Mouse (Mus musculus): ENCODE results near the gene Kcnq5.

- TF ChIP-seq CTCF (IDR thresholded peaks at IDR 0.05 in 2 of 3, conservative IDR thresholded peaks at IDR 0.05 in 1 of 3; ENCODE audit: control insufficient read depth in 1 of 3, insufficient read depth in 1 of 3, low read depth in 2 of 3, low read length in 3 of 3, poor library complexity in 1 of 3, severe bottlenecking in 1 of 3) (no peak), EP300 (IDR thresholded peaks at IDR 0.05; ENCODE audit: low read depth in 1 of 2, low read length in 2 of 2) (no peak), POLR2AphosphoS5 (IDR thresholded peaks at IDR 0.05; ENCODE audit: borderline replicate concordance, low read depth, low read length) (no peak), ZMIZ1 (IDR thresholded peaks at IDR 0.05; ENCODE audit: low read depth, low read length) (no peak)
Measured at GRCm38 (mm10) chr1:21402804-21403203, 558.9 kb downstream of the Kcnq5 start.
